Mouse (Mus musculus): Measurements from ENCODE around the gene Tpo.

Gene Tpo

GRCm38 (mm10) chr12:30077056-30077455, 55.4 kb downstream of the Tpo start:
- DNase-seq (ENCODE audit: low spot score in 2 of 2) = no peak

- DNase-seq (ENCODE audit: low spot score in 2 of 2) = no peak
Observed at GRCm38 (mm10) chr12:30076316-30076715, 56.1 kb downstream of the Tpo start.

GRCm38 (mm10) chr12:30069321-30069720, 63.1 kb downstream of the Tpo start:
- DNase-seq (ENCODE audit: low spot score in 2 of 2) = no peak

GRCm38 (mm10) chr12:30067806-30068205, 64.6 kb downstream of the Tpo start:
- no peak for DNase-seq (ENCODE audit: low spot score in 2 of 2)

- no peak for DNase-seq (ENCODE audit: low spot score in 2 of 2)
Observed at GRCm38 (mm10) chr12:30062118-30062505, 70.3 kb downstream of the Tpo start.

GRCm38 (mm10) chr12:30061503-30062117, 70.8 kb downstream of the Tpo start:
- DNase-seq (ENCODE audit: low spot score in 2 of 2) = no peak

- no peak for DNase-seq (ENCODE audit: low spot score in 2 of 2)
Observed at GRCm38 (mm10) chr12:30058044-30058443, 74.4 kb downstream of the Tpo start.

- DNase-seq (ENCODE audit: low spot score in 2 of 2) = no peak
Observed at GRCm38 (mm10) chr12:30054761-30055540, 77.5 kb downstream of the Tpo start.

- no peak for DNase-seq (ENCODE audit: low spot score in 2 of 2)
Observed at GRCm38 (mm10) chr12:30050235-30050634, 82.2 kb downstream of the Tpo start.

GRCm38 (mm10) chr12:30049818-30050217, 82.6 kb downstream of the Tpo start:
- no peak for DNase-seq (ENCODE audit: low spot score in 2 of 2)

- no peak for DNase-seq (ENCODE audit: low spot score in 2 of 2)
Observed at GRCm38 (mm10) chr12:30048848-30049247, 83.6 kb downstream of the Tpo start.

- no peak for DNase-seq (ENCODE audit: low spot score in 2 of 2)
Observed at GRCm38 (mm10) chr12:30040150-30040549, 92.3 kb downstream of the Tpo start.

GRCm38 (mm10) chr12:30039565-30039964, 92.9 kb downstream of the Tpo start:
- peak in 1 of 2 experiments; percentile 57 for DNase-seq (ENCODE audit: low spot score in 2 of 2)

GRCm38 (mm10) chr12:30036569-30037055, 95.8 kb downstream of the Tpo start:
- peak in 1 of 2 experiments; percentile 42 for DNase-seq (ENCODE audit: low spot score in 2 of 2)

GRCm38 (mm10) chr12:30035841-30036568, 96.4 kb downstream of the Tpo start:
- peak in 1 of 2 experiments; percentile 42 for DNase-seq (ENCODE audit: low spot score in 2 of 2)

GRCm38 (mm10) chr12:30035406-30035805, 97.0 kb downstream of the Tpo start:
- DNase-seq (ENCODE audit: low spot score in 2 of 2) = no peak

GRCm38 (mm10) chr12:30034681-30035080, 97.7 kb downstream of the Tpo start:
- no peak for DNase-seq (ENCODE audit: low spot score in 2 of 2)

- no peak for DNase-seq (ENCODE audit: low spot score in 2 of 2)
Observed at GRCm38 (mm10) chr12:30030571-30030970, 101.9 kb downstream of the Tpo start.

- DNase-seq (ENCODE audit: low spot score in 2 of 2) = no peak
Observed at GRCm38 (mm10) chr12:30029111-30029510, 103.3 kb downstream of the Tpo start.

GRCm38 (mm10) chr12:30027721-30028340, 104.6 kb downstream of the Tpo start:
- no peak for DNase-seq (ENCODE audit: low spot score in 2 of 2)

- no peak for DNase-seq (ENCODE audit: low spot score in 2 of 2)
Observed at GRCm38 (mm10) chr12:30024264-30024825, 108.1 kb downstream of the Tpo start.

- DNase-seq (ENCODE audit: low spot score in 2 of 2) = no peak
Observed at GRCm38 (mm10) chr12:30023491-30023890, 108.9 kb downstream of the Tpo start.

All from spleen, postnatal 4 days (tissue).